Mouse (Mus musculus) cerebellum, adult 2 months (tissue): ENCODE measurements around the gene Bmp3. TPM values are rescaled to one million over a fixed set of nuclear protein-coding genes. Genes with fewer than 3 reads are reported as not detected.

ENCODE experiments used
- DNase-seq, 2 experiments: peaks; one replicate each; pipeline ENCODE4 v3.0.0; 2021
- H3K27ac ChIP-seq: fragments of 200-500 bp; 2 replicates; pipeline ENCODE4 v1.5.1; 2012; ENCODE audit warnings: low read length, control low read depth, inconsistent platforms; ENCODE audit not compliant: insufficient read depth
- H3K27me3 ChIP-seq: fragments of 200-500 bp; 2 replicates; pipeline ENCODE4 v1.6.1; 2012; ENCODE audit warnings: inconsistent platforms, mild to moderate bottlenecking, low read length, moderate library complexity; ENCODE audit not compliant: control insufficient read depth, insufficient read depth
- H3K4me1 ChIP-seq: fragments of 200-500 bp; 2 replicates; pipeline ENCODE4 v1.6.1; 2011; ENCODE audit warnings: low read length; ENCODE audit not compliant: control insufficient read depth, insufficient read depth
- H3K4me3 ChIP-seq: fragments of 200-500 bp; replicated peaks from 2 replicates; pipeline ENCODE3; 2011; ENCODE audit warnings: mild to moderate bottlenecking, low read depth, low read length, control low read depth; ENCODE audit not compliant: insufficient read depth
- CTCF ChIP-seq: fragments of 200-500 bp; IDR thresholded peaks from 2 replicates; pipeline ENCODE4 v1.5.1; 2011; ENCODE audit warnings: low read depth, mild to moderate bottlenecking, control low read depth, low read length, moderate library complexity, borderline replicate concordance; ENCODE audit not compliant: insufficient read depth
- POLR2A ChIP-seq: fragments of 200-500 bp; IDR thresholded peaks from 2 replicates; pipeline ENCODE4 v1.6.1; 2011; ENCODE audit warnings: low read length, control low read depth, borderline replicate concordance; ENCODE audit not compliant: insufficient read depth
- WGBS: fragments of 180-500 bp; shearing (Covaris S2); methylation state at CpG from one replicate; pipeline ENCODE4 v1.1.7; 2018; 5-methylcytosine and 5-hydroxymethylcytosine counted together
- polyA plus RNA-seq: library from polyadenylated mRNA; depleted of rRNA; stranded (reverse); fragments of >200 nt; gene quantifications from 2 replicates; pipeline ENCODE4 v1.2.3, GENCODE M21; 2012; rRNA removed

Gene Bmp3
- polyA plus RNA-seq, 1 experiment: 0.23 TPM

GRCm38 (mm10) chr5:98921608-98922007 is 67.4 kb downstream of the Bmp3 start:
- H3K27ac ChIP-seq: no peak overlapping the region
- H3K4me1 ChIP-seq: no peaks in the 10 kb centered on the region
- no peak overlapping the region for H3K4me3 ChIP-seq
- no peaks in the 10 kb centered on the region for H3K27me3 ChIP-seq
- WGBS: 72% methylated on average over 1 of the region's 1 CpGs
- DNase-seq: no peak
- TF ChIP-seq POLR2A (no peak), CTCF (no peak)

DNA sequence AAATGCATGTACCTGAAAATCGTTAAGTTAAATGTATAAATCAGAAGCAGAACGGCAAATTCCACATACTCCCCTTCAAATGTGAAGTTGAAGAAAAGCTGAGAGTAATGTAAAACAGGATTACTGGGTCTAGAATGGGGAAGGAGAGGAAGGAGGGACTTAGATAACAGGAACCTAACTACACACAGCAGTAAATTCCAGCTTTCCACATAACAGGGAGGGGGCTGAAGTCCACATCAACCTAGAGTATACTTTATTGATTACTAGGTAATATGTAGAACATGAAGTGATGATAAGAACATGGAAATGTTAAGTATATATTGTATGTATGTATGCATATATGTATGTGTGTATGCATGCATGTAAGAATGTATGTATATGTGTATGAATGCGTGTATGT is 68.7 kb downstream of the Bmp3 start:
- Histone ChIP-seq H3K27ac (no peak overlapping the region), H3K27me3 (no peaks in the 10 kb centered on the region), H3K4me3 (no peak overlapping the region), H3K4me1 (no peaks in the 10 kb centered on the region)
- WGBS: 95% methylated on average over 3 of the region's 3 CpGs
- TF ChIP-seq CTCF (no peak), POLR2A (no peak)
- no peak for DNase-seq

Other genes with a start within 250 kb of the Bmp3 start
- 1.0 and 1.5 TPM in 2 replicates for gene Prkg2, start 182.9 kb downstream of the Bmp3 start, polyA plus RNA-seq